Mouse (Mus musculus) ES-E14 (cell line): ENCODE results near the gene Ptprn2.

Experiments used
- CHD2 ChIP-seq: IDR thresholded peaks from 2 replicates; pipeline ENCODE4 v1.6.1; 2014; ENCODE audit warnings: mild to moderate bottlenecking, low read depth, low read length, inconsistent platforms
- HCFC1 ChIP-seq: IDR thresholded peaks from 2 replicates; pipeline ENCODE4 v1.6.1; 2012; ENCODE audit warnings: low read length, inconsistent platforms, borderline replicate concordance; ENCODE audit not compliant: insufficient read depth
- MAFK ChIP-seq: IDR thresholded peaks from 2 replicates; pipeline ENCODE4 v1.6.1; 2014; ENCODE audit warnings: mild to moderate bottlenecking, low read depth, low read length, inconsistent platforms; ENCODE audit not compliant: insufficient read depth
- ZC3H11A ChIP-seq: IDR thresholded peaks from 2 replicates; pipeline ENCODE4 v1.6.1; 2012; ENCODE audit warnings: low read depth, mild to moderate bottlenecking, inconsistent platforms, low read length, borderline replicate concordance
- ZNF384 ChIP-seq: IDR thresholded peaks from 2 replicates; pipeline ENCODE4 v1.6.1; 2012; ENCODE audit warnings: low read depth, low read length, inconsistent platforms

DNA sequence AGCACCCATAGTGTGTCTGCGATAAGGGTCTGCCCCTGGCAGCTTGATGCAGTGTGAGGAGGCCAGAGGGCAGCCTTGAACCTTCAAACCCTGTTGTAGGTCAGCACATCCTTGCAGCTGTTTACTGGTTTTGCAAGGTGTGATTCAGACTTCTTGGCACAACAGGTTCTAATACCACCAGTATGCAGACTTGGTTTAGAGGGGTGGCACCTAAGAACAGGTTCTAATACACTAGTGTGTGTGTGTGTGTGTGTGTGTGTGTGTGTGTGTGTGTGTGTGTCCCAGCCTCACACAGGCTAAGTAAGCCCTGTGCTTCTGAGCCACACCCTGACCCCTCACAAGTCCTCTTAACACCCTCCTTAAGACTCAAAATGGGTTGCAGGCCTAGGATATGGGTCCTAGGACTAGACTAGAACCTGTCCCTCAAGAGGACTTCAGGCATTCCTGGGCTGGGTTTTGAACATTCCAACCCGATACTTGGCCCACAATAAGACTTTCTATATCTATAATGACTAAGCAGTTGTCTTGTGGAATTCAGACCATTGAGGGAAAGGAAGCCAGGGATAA, 770.3 kb downstream of the Ptprn2 start:
- TF ChIP-seq CHD2 = no peak
- no peak for TF ChIP-seq HCFC1
- TF ChIP-seq ZNF384 = no peak
- TF ChIP-seq MAFK = no peak
- TF ChIP-seq ZC3H11A = no peak
